Mouse (Mus musculus): ENCODE data around the gene Fam53b.

Gene Fam53b

GRCm38 (mm10) chr7:132732136-132732789 is 81.4 kb downstream of the Fam53b start:
- DNase-seq, result no peak

GRCm38 (mm10) chr7:132731558-132731957 is 82.1 kb downstream of the Fam53b start:
- DNase-seq, result no peak

GRCm38 (mm10) chr7:132730510-132730909 is 83.2 kb downstream of the Fam53b start:
- no peak for DNase-seq

- peak; percentile 64 for DNase-seq
These were observed 84.4 kb downstream of the Fam53b start for GRCm38 (mm10) chr7:132729093-132729831.

- peak; percentile 48 for DNase-seq
These were observed 87.4 kb downstream of the Fam53b start for GRCm38 (mm10) chr7:132726106-132726861.

GRCm38 (mm10) chr7:132724501-132725062 is 89.1 kb downstream of the Fam53b start:
- peak; percentile 74 for DNase-seq

GRCm38 (mm10) chr7:132723906-132724305 is 89.8 kb downstream of the Fam53b start:
- DNase-seq, result peak; percentile 98

- peak; percentile 80 for DNase-seq
These were observed 91.0 kb downstream of the Fam53b start for GRCm38 (mm10) chr7:132722401-132723370.

- DNase-seq, result peak; percentile 90
These were observed 93.1 kb downstream of the Fam53b start for GRCm38 (mm10) chr7:132720562-132720961.

GRCm38 (mm10) chr7:132719570-132719969 is 94.1 kb downstream of the Fam53b start:
- DNase-seq, result no peak

- DNase-seq, result no peak
These were observed 98.4 kb downstream of the Fam53b start for GRCm38 (mm10) chr7:132715259-132715658.

GRCm38 (mm10) chr7:132714236-132714923 is 99.3 kb downstream of the Fam53b start:
- peak; percentile 78 for DNase-seq

GRCm38 (mm10) chr7:132713483-132714126 is 100.1 kb downstream of the Fam53b start:
- DNase-seq, result no peak

GRCm38 (mm10) chr7:132712956-132713355 is 100.7 kb downstream of the Fam53b start:
- DNase-seq, result no peak

GRCm38 (mm10) chr7:132712044-132712708 is 101.5 kb downstream of the Fam53b start:
- DNase-seq, result no peak

GRCm38 (mm10) chr7:132711579-132711978 is 102.1 kb downstream of the Fam53b start:
- no peak for DNase-seq

- DNase-seq, result no peak
These were observed 108.6 kb downstream of the Fam53b start for GRCm38 (mm10) chr7:132705130-132705529.

GRCm38 (mm10) chr7:132704310-132704875 is 109.3 kb downstream of the Fam53b start:
- DNase-seq, result no peak

- no peak for DNase-seq
These were observed 110.0 kb downstream of the Fam53b start for GRCm38 (mm10) chr7:132703515-132704309.
